Mouse (Mus musculus) spleen, adult 12 weeks (tissue): Measurements from ENCODE around the gene Zfp692.
"Not testable (repeated sequence)": the region's sequence is repeated elsewhere in the genome, so short reads cannot be mapped to it uniquely, and the experiment has no call there.

Experiments
- DNase-seq: peaks from one replicate; pipeline ENCODE4 v3.0.0; 2022; ENCODE audit warnings: low spot score

Zfp692 gene

DNA sequence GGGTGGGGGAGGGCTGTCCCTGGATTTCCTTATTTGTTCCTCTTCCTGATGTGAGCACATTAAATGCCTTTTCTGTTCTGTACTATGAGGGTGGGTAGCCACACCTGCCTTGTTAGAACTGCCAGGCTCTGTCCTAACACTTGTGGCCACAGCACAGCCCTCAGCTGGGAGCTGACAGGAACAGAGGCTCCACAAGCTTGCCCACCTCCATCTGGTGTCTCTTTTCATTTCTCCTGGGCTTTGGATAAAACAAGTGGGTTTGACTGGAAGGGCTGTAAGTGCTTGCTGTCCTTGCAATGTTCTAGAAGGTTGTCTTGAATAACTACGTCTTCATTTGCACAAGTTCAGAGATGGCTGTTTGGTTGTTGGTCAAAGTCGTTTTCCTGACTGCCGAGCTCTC is 48.1 kb downstream of the Zfp692 start:
- DNase-seq, result no peak

DNA sequence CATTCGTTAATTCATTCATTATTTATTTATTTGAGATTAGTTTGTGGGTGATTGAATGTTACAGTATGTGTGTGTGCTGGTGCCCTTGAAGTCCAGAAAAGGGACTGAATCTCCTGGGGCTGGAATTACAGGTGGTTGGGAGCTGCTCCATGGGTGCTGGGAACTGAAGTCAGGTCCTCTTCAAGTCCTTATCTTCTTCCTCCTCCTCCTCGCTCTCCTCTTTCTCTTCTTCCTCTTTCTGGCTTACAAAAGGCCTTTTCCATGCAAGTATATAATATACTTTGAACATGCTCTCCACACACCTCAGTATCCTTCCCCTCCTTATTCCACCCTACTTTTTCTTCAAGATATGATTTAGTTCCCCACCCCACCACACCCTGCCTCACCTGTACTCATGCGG is 50.2 kb downstream of the Zfp692 start:
- no peak for DNase-seq

- no peak for DNase-seq
Measured at GRCm38 (mm10) chr11:58357844-58358534, 51.1 kb downstream of the Zfp692 start.

GRCm38 (mm10) chr11:58362562-58362961 is 55.7 kb downstream of the Zfp692 start:
- DNase-seq, result not testable (repeated sequence)
